Mouse (Mus musculus) G1E (cell line): ENCODE data around the gene Sgtb. TPM values are rescaled to one million over a fixed set of nuclear protein-coding genes. Genes with fewer than 3 reads are reported as not detected.

ENCODE experiments used
- ATAC-seq: 2 replicates; pipeline ENCODE4 v1.8.0; 2016; ENCODE audit warnings: mild to moderate bottlenecking; ENCODE audit not compliant: insufficient number of reproducible peaks, poor library complexity, low FRiP score, severe bottlenecking; ENCODE audit errors: extremely low read depth
- DNase-seq: peaks from one replicate; pipeline ENCODE4 v3.0.0; 2012; ENCODE audit warnings: low spot score
- H3K27me3 ChIP-seq: 2 replicates; pipeline ENCODE4 v1.6.1; 2012; ENCODE audit warnings: mild to moderate bottlenecking, low read length, inconsistent platforms; ENCODE audit not compliant: insufficient read depth
- H3K36me3 ChIP-seq: replicated peaks from 2 replicates; pipeline ENCODE3; 2012; ENCODE audit warnings: mild to moderate bottlenecking, inconsistent platforms
- H3K4me1 ChIP-seq: 2 replicates; pipeline ENCODE4 v1.6.1; 2012; ENCODE audit warnings: low read depth, low read length, inconsistent platforms, mixed read lengths; ENCODE audit not compliant: insufficient read depth
- H3K4me3 ChIP-seq: 2 replicates; pipeline ENCODE4 v1.5.1; 2012; ENCODE audit warnings: low read depth, mild to moderate bottlenecking, inconsistent platforms, low read length, moderate library complexity, mixed read lengths
- H3K9me3 ChIP-seq: replicated peaks from 2 replicates; pipeline ENCODE4 v1.6.1; 2012; ENCODE audit warnings: inconsistent platforms
- CTCF ChIP-seq: IDR thresholded peaks from 2 replicates; pipeline ENCODE4 v1.5.1; 2012; ENCODE audit warnings: low read depth, low read length, inconsistent platforms, mixed read lengths
- GATA1 ChIP-seq: IDR thresholded peaks from 2 replicates; pipeline ENCODE4 v1.6.1; 2012; ENCODE audit warnings: borderline replicate concordance, low read length, inconsistent platforms, mixed read lengths
- GATA2 ChIP-seq: IDR thresholded peaks from 2 replicates; pipeline ENCODE4 v1.6.1; 2012; ENCODE audit warnings: low read depth, low read length, inconsistent platforms, borderline replicate concordance
- POLR2AphosphoS5 ChIP-seq: IDR thresholded peaks from 2 replicates; pipeline ENCODE4 v1.6.1; 2012; ENCODE audit warnings: low read depth, low read length, inconsistent platforms; ENCODE audit not compliant: insufficient replicate concordance
- TAL1 ChIP-seq: conservative IDR thresholded peaks from 2 replicates; pipeline ENCODE4 v1.6.1; 2012; ENCODE audit warnings: low read depth, low read length, inconsistent platforms, mixed read lengths
- polyA plus RNA-seq: library from polyadenylated mRNA; stranded (reverse); fragments of >175 nt; gene quantifications from 2 replicates; pipeline ENCODE4 v1.2.3, GENCODE M21; 2012
- total RNA-seq, 2 experiments: library from RNA; stranded (forward) in 1 of 2; stranded (reverse) in 1 of 2; fragments of 200-1000 nt in 1 of 2; fragments of >200 nt in 1 of 2; fragmentation: Nextera tagmentation in 1 of 2; gene quantifications; 2 replicates each; pipeline ENCODE4 v1.2.3; 2014 to 2017

The Sgtb gene
- total and polyA plus RNA-seq, 3 experiments = 0.15 to 0.23 (median 0.16) TPM

- H3K4me1 ChIP-seq = peaks cover 24% of the 10 kb centered on the region
- DNase-seq (no peak), ATAC-seq (no peak)
- peaks cover 42% of the 10 kb centered on the region for H3K36me3 ChIP-seq
- no peaks in the 10 kb centered on the region for H3K9me3 ChIP-seq
- H3K27me3 ChIP-seq = no peaks in the 10 kb centered on the region
- no peak overlapping the region for H3K4me3 ChIP-seq
- TF ChIP-seq TAL1 = no peak
- TF ChIP-seq GATA2 = no peak
- no peak for TF ChIP-seq CTCF
- no peak for TF ChIP-seq POLR2AphosphoS5
- TF ChIP-seq GATA1 = no peak
Observed at GRCm38 (mm10) chr13:104172498-104172897, 63.0 kb downstream of the Sgtb start.

DNA sequence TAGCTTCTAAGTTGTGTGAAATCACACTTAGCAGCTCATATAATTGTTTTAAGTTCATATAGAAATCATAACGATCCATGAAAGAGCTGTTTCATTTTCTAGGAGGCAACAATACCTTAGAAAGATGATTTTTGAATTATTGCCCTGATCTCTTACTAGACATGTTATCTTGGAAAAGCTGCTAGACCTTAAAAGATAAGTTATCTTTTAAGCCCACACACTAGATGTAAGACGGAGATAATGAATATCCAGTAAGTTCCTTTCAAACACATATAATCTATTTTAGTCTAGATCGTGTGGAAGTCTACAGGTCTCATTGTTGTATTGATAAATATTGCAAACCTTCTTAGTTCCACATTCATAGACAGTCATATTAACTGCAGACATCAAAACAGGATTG lies 67.3 kb downstream of the Sgtb start:
- TF ChIP-seq GATA2 (no peak), GATA1 (no peak), TAL1 (no peak), POLR2AphosphoS5 (no peak), CTCF (no peak)
- H3K9me3 ChIP-seq = no peaks in the 10 kb centered on the region
- peaks cover 22% of the 10 kb centered on the region for H3K4me1 ChIP-seq
- peak overlapping the region; percentile 98 for H3K4me3 ChIP-seq
- no peaks in the 10 kb centered on the region for H3K27me3 ChIP-seq
- DNase-seq = no peak
- H3K36me3 ChIP-seq = peaks cover 32% of the 10 kb centered on the region
- no peak for ATAC-seq

DNA sequence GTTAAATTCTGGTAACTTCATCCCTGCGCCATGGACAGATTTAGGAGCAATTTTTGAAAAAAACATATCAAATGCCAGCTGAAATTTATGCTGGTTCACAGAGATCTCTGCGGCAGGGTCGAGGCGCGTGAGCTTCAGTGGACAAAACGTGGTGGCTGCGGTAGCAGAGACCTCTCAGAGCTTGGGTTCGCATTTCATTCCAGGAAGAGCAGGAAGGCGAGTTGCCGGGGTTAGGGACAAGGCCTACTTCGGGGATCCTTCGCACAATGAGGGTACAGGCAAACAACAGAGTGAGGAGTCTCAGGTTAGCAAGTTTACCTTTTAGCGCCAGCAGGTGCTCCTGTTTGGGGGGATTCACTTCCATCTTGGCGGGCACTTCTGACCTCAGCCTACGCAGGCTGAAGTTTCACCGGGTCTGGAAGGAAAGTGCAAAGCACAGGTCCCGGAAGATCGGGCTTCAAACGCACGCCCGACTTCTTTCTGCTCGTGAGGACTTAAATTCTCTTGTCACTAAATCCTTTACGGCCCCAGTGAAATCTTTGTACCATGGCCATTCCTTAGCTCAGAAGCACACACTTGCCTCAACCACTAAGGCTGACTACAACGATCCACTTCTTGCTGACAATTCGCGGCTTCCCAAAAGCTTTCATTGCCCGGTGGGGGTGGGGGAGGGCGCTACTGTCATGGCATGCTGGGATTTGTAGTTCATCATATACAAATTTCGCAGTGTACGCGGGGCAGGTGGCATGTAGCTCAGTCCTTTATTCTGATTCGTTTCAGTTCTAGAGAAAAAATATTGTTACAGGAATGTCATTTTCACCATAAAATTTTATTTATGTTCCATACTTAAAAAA lies 68.5 kb downstream of the Sgtb start, which contains the start of gene Trappc13:
Trappc13 (minus strand) TSS at position 674 of the 854 bp plus-strand sequence.
- Histone ChIP-seq H3K4me3 (peak within 1 kb of the TSS; percentile 98), H3K27me3 (no peaks in the 10 kb centered on the region), H3K9me3 (no peaks in the 10 kb centered on the region), H3K4me1 (peaks cover 13% of the 10 kb centered on the region), H3K36me3 (peaks cover 28% of the 10 kb centered on the region)
- ATAC-seq (peak; percentile 59), DNase-seq (peak; percentile 45)
- no peak for TF ChIP-seq POLR2AphosphoS5
- TF ChIP-seq CTCF = no peak

- TF ChIP-seq POLR2AphosphoS5 = no peak
- no peak for TF ChIP-seq GATA1
- no peak for TF ChIP-seq CTCF
- TF ChIP-seq GATA2 = no peak
- no peak for TF ChIP-seq TAL1
- Histone ChIP-seq H3K36me3 (peaks cover 30% of the 10 kb centered on the region), H3K4me3 (peak within 1 kb of the TSS; percentile 98), H3K4me1 (peaks cover 13% of the 10 kb centered on the region), H3K27me3 (no peaks in the 10 kb centered on the region), H3K9me3 (no peaks in the 10 kb centered on the region)
- ATAC-seq (peak; percentile 94), DNase-seq (peak; percentile 87)
Observed at GRCm38 (mm10) chr13:104178650-104179121, 69.1 kb downstream of the Sgtb start, which contains the start of gene Trim23. Gene Trim23, plus strand, starts transcription at chr13:104178797.

- TF ChIP-seq GATA2 (no peak), GATA1 (no peak), TAL1 (no peak)
- ATAC-seq (no peak), DNase-seq (no peak)
Observed at GRCm38 (mm10) chr13:104179176-104179888, 69.8 kb downstream of the Sgtb start.

DNA sequence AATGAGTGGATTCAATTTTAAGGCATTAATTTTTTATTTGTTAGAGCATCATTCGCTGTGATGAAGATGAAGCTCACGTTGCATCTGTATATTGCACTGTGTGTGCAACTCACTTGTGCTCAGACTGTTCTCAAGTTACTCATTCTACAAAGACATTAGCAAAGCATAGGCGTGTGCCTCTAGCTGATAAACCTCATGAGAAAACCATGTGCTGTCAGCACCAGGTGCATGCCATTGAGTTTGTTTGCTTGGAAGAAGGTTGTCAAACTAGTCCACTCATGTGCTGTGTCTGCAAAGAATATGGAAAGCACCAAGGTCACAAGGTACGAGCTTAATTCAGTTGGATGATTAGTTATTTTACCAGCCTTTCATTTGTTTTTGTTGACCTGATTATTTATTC lies 77.8 kb downstream of the Sgtb start:
- ATAC-seq = no peak
- DNase-seq = no peak
- H3K4me3 ChIP-seq = no peak overlapping the region
- TF ChIP-seq POLR2AphosphoS5 (no peak), GATA1 (no peak), GATA2 (no peak), CTCF (no peak), TAL1 (no peak)
- peaks cover 49% of the 10 kb centered on the region for H3K36me3 ChIP-seq
- no peaks in the 10 kb centered on the region for H3K27me3 ChIP-seq
- H3K9me3 ChIP-seq = no peaks in the 10 kb centered on the region
- H3K4me1 ChIP-seq = no peaks in the 10 kb centered on the region

More at GRCm38 (mm10) chr13:104179176-104179888, 69.8 kb downstream of the Sgtb start:
- no peaks in the 10 kb centered on the region for H3K27me3 ChIP-seq
- peak overlapping the region; percentile 98 for H3K4me3 ChIP-seq
- peaks cover 10% of the 10 kb centered on the region for H3K4me1 ChIP-seq
- H3K9me3 ChIP-seq = no peaks in the 10 kb centered on the region
- H3K36me3 ChIP-seq = peaks cover 34% of the 10 kb centered on the region

Other genes with a start within 250 kb of the Sgtb start
- gene Erbin, start 189.2 kb upstream of the Sgtb start, total RNA-seq (2014; fragmentation: Nextera tagmentation) = 135 and 156 TPM in 2 replicates
- gene Erbin, start 189.2 kb upstream of the Sgtb start, total RNA-seq (2017) = 123 and 142 TPM in 2 replicates
- gene Erbin, start 189.2 kb upstream of the Sgtb start, polyA plus RNA-seq = 7.9 and 9.8 TPM in 2 replicates
- 17.6 and 29.4 TPM in 2 replicates for gene Nln, start 127 bp upstream of the Sgtb start, total RNA-seq (2014; fragmentation: Nextera tagmentation)
- gene Nln, start 127 bp upstream of the Sgtb start, total RNA-seq (2017) = 31.7 and 39.1 TPM in 2 replicates
- gene Nln, start 127 bp upstream of the Sgtb start, polyA plus RNA-seq = 9.6 and 15.4 TPM in 2 replicates
- gene Trappc13, start 68.7 kb downstream of the Sgtb start, total RNA-seq (2014; fragmentation: Nextera tagmentation) = 64.5 and 66.2 TPM in 2 replicates
- gene Trappc13, start 68.7 kb downstream of the Sgtb start, total RNA-seq (2017) = 71.1 and 73.6 TPM in 2 replicates
- 0.99 and 3.0 TPM in 2 replicates for gene Trappc13, start 68.7 kb downstream of the Sgtb start, polyA plus RNA-seq
- 19.4 and 19.6 TPM in 2 replicates for gene Trim23, start 69.1 kb downstream of the Sgtb start, total RNA-seq (2014; fragmentation: Nextera tagmentation)
- gene Trim23, start 69.1 kb downstream of the Sgtb start, total RNA-seq (2017) = 28.3 and 29.6 TPM in 2 replicates
- gene Trim23, start 69.1 kb downstream of the Sgtb start, polyA plus RNA-seq = 0.87 and 1.3 TPM in 2 replicates
- gene Cenpk, start 118.9 kb downstream of the Sgtb start, total RNA-seq (2014; fragmentation: Nextera tagmentation) = 83.0 and 138 TPM in 2 replicates
- 85.5 and 119 TPM in 2 replicates for gene Cenpk, start 118.9 kb downstream of the Sgtb start, total RNA-seq (2017)
- gene Cenpk, start 118.9 kb downstream of the Sgtb start, polyA plus RNA-seq = 1.8 and 6.2 TPM in 2 replicates
- gene Ppwd1, start 119.1 kb downstream of the Sgtb start, total RNA-seq (2014; fragmentation: Nextera tagmentation) = 120 and 130 TPM in 2 replicates
- gene Ppwd1, start 119.1 kb downstream of the Sgtb start, total RNA-seq (2017) = 47.8 and 60.8 TPM in 2 replicates
- gene Ppwd1, start 119.1 kb downstream of the Sgtb start, polyA plus RNA-seq = 5.9 and 7.8 TPM in 2 replicates
- 11.8 and 13.4 TPM in 2 replicates for gene Adamts6, start 178.1 kb downstream of the Sgtb start, total RNA-seq (2014; fragmentation: Nextera tagmentation)
- gene Adamts6, start 178.1 kb downstream of the Sgtb start, total RNA-seq (2017) = 11.9 and 12.5 TPM in 2 replicates
- 0.13 and 0.26 TPM in 2 replicates for gene Adamts6, start 178.1 kb downstream of the Sgtb start, polyA plus RNA-seq